Mouse (Mus musculus): ENCODE data around the gene Atf7ip.

DNA sequence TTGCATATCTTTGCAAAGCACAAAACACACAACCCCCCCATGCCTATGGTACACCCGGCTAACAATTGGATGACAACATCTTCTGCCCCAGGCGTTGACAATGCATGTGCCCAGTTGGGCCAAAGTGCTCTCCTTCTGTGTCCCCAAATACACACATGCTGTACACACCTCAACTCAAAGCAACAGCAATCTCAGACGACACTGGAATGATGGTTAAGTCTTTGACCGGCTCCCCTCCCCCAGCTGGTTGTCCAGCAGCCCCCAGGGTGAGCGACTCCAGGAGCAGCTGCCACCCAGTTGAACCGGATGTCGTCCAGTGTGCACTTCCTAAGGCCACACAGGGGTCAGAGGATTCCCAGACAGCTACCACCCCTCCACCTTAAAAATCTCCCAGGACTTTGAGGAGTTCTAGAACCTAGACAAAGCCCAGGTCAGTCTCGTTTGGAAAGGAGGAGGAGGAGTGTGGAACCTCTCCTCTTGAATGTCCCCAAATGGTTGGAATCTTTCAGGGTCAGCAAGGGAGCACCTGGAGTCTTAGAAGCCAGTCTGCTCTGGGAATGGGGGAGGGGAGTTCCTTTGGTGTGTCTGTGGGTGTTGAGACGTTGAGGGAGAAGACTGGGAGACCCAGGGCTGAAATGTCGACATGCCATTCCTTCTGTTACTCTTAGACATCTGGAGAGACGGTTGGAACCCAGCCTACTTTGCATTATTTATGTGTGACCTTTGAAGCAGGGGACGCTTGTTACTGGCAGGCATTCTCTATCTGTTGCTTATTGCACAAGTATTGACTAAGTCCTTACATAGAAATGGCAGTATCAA is 36.8 kb upstream of the Atf7ip start:
- TF ChIP-seq CTCF (conservative IDR thresholded peaks at IDR 0.05; ENCODE audit: low read length) (no peak), NANOG (IDR thresholded peaks at IDR 0.05; ENCODE audit: borderline replicate concordance, low read length) (no peak)
